Mouse (Mus musculus): ENCODE results near the gene Sppl2b.

GRCm38 (mm10) chr10:80911354-80911753 is 56.3 kb downstream of the Sppl2b start:
- TF ChIP-seq CTCF (IDR thresholded peaks at IDR 0.05; ENCODE audit: control insufficient read depth, insufficient read depth, insufficient replicate concordance, low read depth, low read length) (no peak), POLR2A (IDR thresholded peaks at IDR 0.05; ENCODE audit: control insufficient read depth, low read depth, low read length) (no peak)
